Mouse (Mus musculus): ENCODE results near the gene Uts2. TPM values are rescaled to one million over a fixed set of nuclear protein-coding genes. Genes with fewer than 3 reads are reported as not detected.

Gene Uts2
- polyA plus RNA-seq, 1 experiment from 2014 or later: not detected

Other genes with a start within 250 kb of the Uts2 start
- gene Errfi1, start 143.2 kb upstream of the Uts2 start, polyA plus RNA-seq (2015; fragmentation: Nextera tagmentation; extraction: Ambion mirVana): 12.8 and 15.4 TPM in 2 replicates
- 302 and 304 TPM in 2 replicates for gene Park7, start 82.7 kb upstream of the Uts2 start, polyA plus RNA-seq (2015; fragmentation: Nextera tagmentation; extraction: Ambion mirVana)
- gene Tnfrsf9, start 82.5 kb upstream of the Uts2 start, polyA plus RNA-seq (2015; fragmentation: Nextera tagmentation; extraction: Ambion mirVana): 0.17 and 0.20 TPM in 2 replicates
- gene Per3, start 47.6 kb downstream of the Uts2 start, polyA plus RNA-seq (2015; fragmentation: Nextera tagmentation; extraction: Ambion mirVana): 2.6 and 2.7 TPM in 2 replicates
- gene Vamp3, start 60.9 kb downstream of the Uts2 start, polyA plus RNA-seq (2015; fragmentation: Nextera tagmentation; extraction: Ambion mirVana): 43.1 and 47.5 TPM in 2 replicates
- not detected in 2 replicates for gene Gm13090, start 92.5 kb downstream of the Uts2 start, polyA plus RNA-seq (2015; fragmentation: Nextera tagmentation; extraction: Ambion mirVana)

Data from liver, embryonic 13.5 days (tissue).